Mouse (Mus musculus): Measurements from ENCODE around the gene Cad. TPM values are rescaled to one million over a fixed set of nuclear protein-coding genes. Genes with fewer than 3 reads are reported as not detected.

Cad gene
- polyA plus RNA-seq, 1 experiment = 64.9 TPM

- Histone ChIP-seq H3K79me2 (ENCODE audit: control insufficient read depth, insufficient read depth) (peaks cover 40% of the 10 kb centered on the region), H3K27me3 (ENCODE audit: control insufficient read depth, insufficient read depth, insufficient read length) (no peaks in the 10 kb centered on the region), H3K4me3 (ENCODE audit: insufficient read depth, poor library complexity, severe bottlenecking) (peak overlapping the region; percentile 78), H3ac (ENCODE audit: control insufficient read depth, insufficient read length, low read depth) (peak overlapping the region; percentile 85), H3K79me3 (ENCODE audit: low read depth) (peaks cover 29% of the 10 kb centered on the region), H3K36me3 (ENCODE audit: control insufficient read depth, insufficient read depth) (peaks cover 31% of the 10 kb centered on the region)
- TF ChIP-seq CEBPB (IDR thresholded peaks at IDR 0.05; ENCODE audit: low read depth) (no peak), MYOG (IDR thresholded peaks at IDR 0.05; ENCODE audit: control insufficient read depth, extremely low read depth, insufficient read length) (no peak), CTCF (IDR thresholded peaks at IDR 0.05; ENCODE audit: control insufficient read depth, insufficient read depth, insufficient read length) (no peak), MYOD1 (IDR thresholded peaks at IDR 0.05; ENCODE audit: control insufficient read depth, insufficient read length, low read depth) (no peak), MAX (IDR thresholded peaks at IDR 0.05) (no peak), USF1 (IDR thresholded peaks at IDR 0.05; ENCODE audit: low read depth) (no peak), FOSL1 (IDR thresholded peaks at IDR 0.05; ENCODE audit: insufficient read depth, low read length, poor library complexity, severe bottlenecking) (no peak)
Measured at GRCm38 (mm10) chr5:31055216-31056140, 898 bp downstream of the Cad start.

GRCm38 (mm10) chr5:31069810-31070209, 15.2 kb downstream of the Cad start:
- TF ChIP-seq CTCF (IDR thresholded peaks at IDR 0.05; ENCODE audit: control insufficient read depth, insufficient read depth, insufficient read length) (no peak), MYOD1 (IDR thresholded peaks at IDR 0.05; ENCODE audit: control insufficient read depth, insufficient read length, low read depth) (no peak), MYOG (IDR thresholded peaks at IDR 0.05; ENCODE audit: control insufficient read depth, extremely low read depth, insufficient read length) (no peak), FOSL1 (IDR thresholded peaks at IDR 0.05; ENCODE audit: insufficient read depth, low read length, poor library complexity, severe bottlenecking) (no peak), USF1 (IDR thresholded peaks at IDR 0.05; ENCODE audit: low read depth) (no peak), MAX (IDR thresholded peaks at IDR 0.05) (no peak), CEBPB (IDR thresholded peaks at IDR 0.05; ENCODE audit: low read depth) (no peak)
- Histone ChIP-seq H3K4me3 (ENCODE audit: insufficient read depth, poor library complexity, severe bottlenecking) (no peak overlapping the region), H3K27me3 (ENCODE audit: control insufficient read depth, insufficient read depth, insufficient read length) (no peaks in the 10 kb centered on the region), H3ac (ENCODE audit: control insufficient read depth, insufficient read length, low read depth) (no peak overlapping the region), H3K79me3 (ENCODE audit: low read depth) (no peaks in the 10 kb centered on the region), H3K36me3 (ENCODE audit: control insufficient read depth, insufficient read depth) (peaks cover 77% of the 10 kb centered on the region), H3K79me2 (ENCODE audit: control insufficient read depth, insufficient read depth) (no peaks in the 10 kb centered on the region)

DNA sequence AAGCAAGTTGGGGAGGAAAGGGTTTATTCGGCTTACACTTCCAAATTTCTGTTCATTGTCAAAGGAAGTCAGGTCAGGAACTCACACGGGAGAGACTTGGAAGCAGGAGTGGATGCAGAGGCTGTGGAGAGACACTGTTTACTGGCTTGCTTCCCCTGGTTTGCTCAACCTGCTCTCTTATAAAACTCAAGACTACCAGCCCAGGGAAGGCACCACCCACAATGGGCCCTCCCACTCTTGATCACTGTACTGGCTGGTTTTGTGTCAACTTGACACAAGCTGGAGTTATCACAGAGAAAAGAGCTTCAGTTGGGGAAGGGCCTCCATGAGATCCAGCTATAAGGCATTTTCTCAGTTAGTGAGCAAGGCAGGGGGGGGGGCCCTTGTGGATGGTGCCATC, 16.5 kb downstream of the Cad start:
- no peak overlapping the region for H3K4me3 ChIP-seq (ENCODE audit: insufficient read depth, poor library complexity, severe bottlenecking)
- H3ac ChIP-seq (ENCODE audit: control insufficient read depth, insufficient read length, low read depth) = no peak overlapping the region
- TF ChIP-seq FOSL1 (IDR thresholded peaks at IDR 0.05; ENCODE audit: insufficient read depth, low read length, poor library complexity, severe bottlenecking) = no peak
- no peak for TF ChIP-seq MYOD1 (IDR thresholded peaks at IDR 0.05; ENCODE audit: control insufficient read depth, insufficient read length, low read depth)
- no peak for TF ChIP-seq MAX (IDR thresholded peaks at IDR 0.05)
- no peaks in the 10 kb centered on the region for H3K79me3 ChIP-seq (ENCODE audit: low read depth)
- peaks cover 84% of the 10 kb centered on the region for H3K36me3 ChIP-seq (ENCODE audit: control insufficient read depth, insufficient read depth)
- H3K79me2 ChIP-seq (ENCODE audit: control insufficient read depth, insufficient read depth) = no peaks in the 10 kb centered on the region
- H3K27me3 ChIP-seq (ENCODE audit: control insufficient read depth, insufficient read depth, insufficient read length) = no peaks in the 10 kb centered on the region

GRCm38 (mm10) chr5:31071821-31072220, 17.2 kb downstream of the Cad start:
- Histone ChIP-seq H3K27me3 (ENCODE audit: control insufficient read depth, insufficient read depth, insufficient read length) (no peaks in the 10 kb centered on the region), H3K79me3 (ENCODE audit: low read depth) (no peaks in the 10 kb centered on the region), H3K4me3 (ENCODE audit: insufficient read depth, poor library complexity, severe bottlenecking) (no peak overlapping the region), H3ac (ENCODE audit: control insufficient read depth, insufficient read length, low read depth) (no peak overlapping the region), H3K79me2 (ENCODE audit: control insufficient read depth, insufficient read depth) (no peaks in the 10 kb centered on the region), H3K36me3 (ENCODE audit: control insufficient read depth, insufficient read depth) (peaks cover 82% of the 10 kb centered on the region)
- TF ChIP-seq CTCF (IDR thresholded peaks at IDR 0.05; ENCODE audit: control insufficient read depth, insufficient read depth, insufficient read length) (no peak), CEBPB (IDR thresholded peaks at IDR 0.05; ENCODE audit: low read depth) (no peak), MYOD1 (IDR thresholded peaks at IDR 0.05; ENCODE audit: control insufficient read depth, insufficient read length, low read depth) (no peak), MAX (IDR thresholded peaks at IDR 0.05) (no peak), USF1 (IDR thresholded peaks at IDR 0.05; ENCODE audit: low read depth) (no peak), FOSL1 (IDR thresholded peaks at IDR 0.05; ENCODE audit: insufficient read depth, low read length, poor library complexity, severe bottlenecking) (no peak), MYOG (IDR thresholded peaks at IDR 0.05; ENCODE audit: control insufficient read depth, extremely low read depth, insufficient read length) (no peak)

GRCm38 (mm10) chr5:31073176-31073575, 18.6 kb downstream of the Cad start:
- Histone ChIP-seq H3K4me3 (ENCODE audit: insufficient read depth, poor library complexity, severe bottlenecking) (no peak overlapping the region), H3ac (ENCODE audit: control insufficient read depth, insufficient read length, low read depth) (no peak overlapping the region), H3K79me3 (ENCODE audit: low read depth) (no peaks in the 10 kb centered on the region), H3K27me3 (ENCODE audit: control insufficient read depth, insufficient read depth, insufficient read length) (no peaks in the 10 kb centered on the region), H3K79me2 (ENCODE audit: control insufficient read depth, insufficient read depth) (no peaks in the 10 kb centered on the region), H3K36me3 (ENCODE audit: control insufficient read depth, insufficient read depth) (peaks cover 82% of the 10 kb centered on the region)
- TF ChIP-seq MAX (IDR thresholded peaks at IDR 0.05) = no peak

DNA sequence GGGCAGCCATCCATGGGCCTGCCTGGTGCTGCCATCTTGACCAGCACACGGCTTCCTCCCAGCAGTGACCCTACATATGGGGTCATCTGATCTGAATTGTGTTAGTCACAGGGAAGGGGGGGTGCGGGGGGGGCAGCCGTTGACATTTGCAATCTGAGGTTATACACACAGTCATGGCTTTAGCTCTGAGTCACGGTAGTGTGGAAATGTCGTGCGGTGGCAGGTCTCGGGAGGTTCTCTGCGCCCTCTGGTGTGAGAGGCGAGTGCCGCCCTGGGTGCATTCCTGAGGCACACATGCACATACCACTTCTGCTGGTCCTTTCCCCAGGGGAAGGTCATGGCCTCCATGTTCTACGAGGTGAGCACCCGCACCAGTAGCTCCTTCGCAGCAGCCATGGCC, 21.8 kb downstream of the Cad start:
- Histone ChIP-seq H3K79me3 (ENCODE audit: low read depth) (no peaks in the 10 kb centered on the region), H3ac (ENCODE audit: control insufficient read depth, insufficient read length, low read depth) (no peak overlapping the region), H3K79me2 (ENCODE audit: control insufficient read depth, insufficient read depth) (no peaks in the 10 kb centered on the region), H3K36me3 (ENCODE audit: control insufficient read depth, insufficient read depth) (peaks cover 64% of the 10 kb centered on the region), H3K27me3 (ENCODE audit: control insufficient read depth, insufficient read depth, insufficient read length) (no peaks in the 10 kb centered on the region), H3K4me3 (ENCODE audit: insufficient read depth, poor library complexity, severe bottlenecking) (no peak overlapping the region)
- no peak for TF ChIP-seq MAX (IDR thresholded peaks at IDR 0.05)
- TF ChIP-seq CEBPB (IDR thresholded peaks at IDR 0.05; ENCODE audit: low read depth) = peak; percentile 36
- TF ChIP-seq USF1 (IDR thresholded peaks at IDR 0.05; ENCODE audit: low read depth) = no peak
- peak; percentile 20 for TF ChIP-seq FOSL1 (IDR thresholded peaks at IDR 0.05; ENCODE audit: insufficient read depth, low read length, poor library complexity, severe bottlenecking)
- no peak for TF ChIP-seq MYOG (IDR thresholded peaks at IDR 0.05; ENCODE audit: control insufficient read depth, extremely low read depth, insufficient read length)

Data from C2C12 (cell line).